ENCODE assay signal across 14 mouse cellular contexts in the genomic region with DNA sequence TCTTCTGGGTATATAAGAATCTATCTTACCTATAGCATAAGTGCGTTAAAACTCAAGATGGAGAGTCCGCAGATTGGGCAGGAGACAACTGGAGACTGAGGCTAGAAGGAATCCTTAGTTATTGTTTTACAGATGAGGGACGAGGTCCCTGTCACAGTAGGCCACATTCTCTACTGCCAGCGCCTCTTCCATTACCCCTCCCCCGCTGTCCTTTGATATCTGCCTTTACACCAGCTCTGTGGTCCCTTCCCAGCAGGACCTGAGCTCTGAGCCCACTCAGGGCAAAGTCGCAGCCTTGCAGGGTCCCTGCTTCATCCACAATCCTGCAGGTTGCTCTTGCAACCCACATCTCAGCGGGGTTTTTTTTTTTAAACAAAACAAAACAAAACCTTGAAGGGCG. TPM values are rescaled to one million over a fixed set of nuclear protein-coding genes. Genes with fewer than 3 reads are reported as not detected.
DNase-seq lines count a peak whose midpoint lies in the region; ATAC-seq and TF ChIP-seq lines count a peak whose summit lies in the region.
"Had no signal": no experiment of that assay in that cellular context is flagged by ENCODE, and none has a peak within 500 bp of the region (broad histone marks: within the 10 kb centered on the region; RNA-seq: fewer than 3 reads in every experiment).

No protein-coding gene starts in this region.

- no peak for TF ChIP-seq CTCF in heart, postnatal 0 days (IDR thresholded peaks at IDR 0.05; ENCODE audit: low read depth)

- TF ChIP-seq EP300 in heart, postnatal 0 days (IDR thresholded peaks at IDR 0.05; ENCODE audit: low read depth), result no peak

- H3K4me2 ChIP-seq in heart, postnatal 0 days (ENCODE audit: low read depth, low read length), result peak overlapping the region; percentile 41; the same call in 1 of the 2 replicates
- no peak overlapping the region for H3K4me2 ChIP-seq in midbrain, embryonic 14.5 days (ENCODE audit: low read length)
- H3K4me2 ChIP-seq in midbrain, embryonic 11.5 days, result no peak overlapping the region
- peak overlapping the region; percentile 47; the same call in 1 of the 2 replicates for H3K4me2 ChIP-seq in intestine, embryonic 16.5 days (ENCODE audit: low read depth, low read length)

- peaks cover 98% of the 10 kb centered on the region for H3K27me3 ChIP-seq in heart, postnatal 0 days (ENCODE audit: control insufficient read depth, insufficient read depth, low read length)
- peaks cover 93% of the 10 kb centered on the region for H3K27me3 ChIP-seq in midbrain, embryonic 14.5 days (ENCODE audit: control insufficient read depth, insufficient read depth, low read length)
- H3K27me3 ChIP-seq in midbrain, embryonic 11.5 days (ENCODE audit: control insufficient read depth, insufficient read depth, low read length), result peaks cover 96% of the 10 kb centered on the region
- H3K27me3 ChIP-seq in intestine, embryonic 16.5 days (replicated peaks; ENCODE audit: control insufficient read depth, insufficient read depth, low read length), result peaks cover 90% of the 10 kb centered on the region

- no peak overlapping the region for H3K9ac ChIP-seq in heart, postnatal 0 days (replicated peaks; ENCODE audit: low read depth, low read length)
- no peak overlapping the region for H3K9ac ChIP-seq in midbrain, embryonic 14.5 days (replicated peaks; ENCODE audit: low read length)
- H3K9ac ChIP-seq in midbrain, embryonic 11.5 days (ENCODE audit: low read length), result no peak overlapping the region
- 0 out of 2 replicates have a peak overlapping the region, but pooled peaks have one; percentile 32 for H3K9ac ChIP-seq in intestine, embryonic 16.5 days (ENCODE audit: low read depth, low read length)

- no peaks in the 10 kb centered on the region for H3K36me3 ChIP-seq in heart, postnatal 0 days (replicated peaks; ENCODE audit: control insufficient read depth, insufficient read depth, low read length)
- no peaks in the 10 kb centered on the region for H3K36me3 ChIP-seq in midbrain, embryonic 14.5 days (ENCODE audit: control insufficient read depth, insufficient read depth, low read length)
- H3K36me3 ChIP-seq in midbrain, embryonic 11.5 days (ENCODE audit: control insufficient read depth, insufficient read depth, low read length), result no peaks in the 10 kb centered on the region
- no peaks in the 10 kb centered on the region for H3K36me3 ChIP-seq in intestine, embryonic 16.5 days (ENCODE audit: control insufficient read depth, insufficient read depth, low read length)

- DNase-seq in heart, postnatal 0 days (ENCODE audit: low spot score), result no peak
- DNase-seq in heart, adult 8-10 months (ENCODE audit: low spot score), result no peak
- DNase-seq in midbrain, embryonic 14.5 days, result no peak
- no peak for DNase-seq in midbrain, embryonic 11.5 days (ENCODE audit: low spot score, missing footprints)
- no peak for DNase-seq in layer of hippocampus, adult 18-20 months (ENCODE audit: low spot score in 2 of 2)
- no peak for DNase-seq in ovary, adult 18-20 months (ENCODE audit: low spot score)
- DNase-seq: adrenal gland, postnatal 10 days; thymus, postnatal 14 days had no signal

- peaks cover 3% of the 10 kb centered on the region; the same call in 1 of the 2 replicates for H3K4me1 ChIP-seq in heart, postnatal 0 days (ENCODE audit: control insufficient read depth, insufficient read depth)
- 0 out of 2 replicates have a peak, but pooled peaks cover 3% of the 10 kb centered on the region for H3K4me1 ChIP-seq in midbrain, embryonic 14.5 days (ENCODE audit: control insufficient read depth, insufficient read depth, low read length)
- H3K4me1 ChIP-seq in midbrain, embryonic 11.5 days (ENCODE audit: control insufficient read depth, insufficient read depth, low read length), result peaks cover 15% of the 10 kb centered on the region
- H3K4me1 ChIP-seq in intestine, embryonic 16.5 days (ENCODE audit: control insufficient read depth, insufficient read depth, low read length), result peaks cover 14% of the 10 kb centered on the region

- peak overlapping the region; percentile 35 for H3K4me3 ChIP-seq in heart, postnatal 0 days (ENCODE audit: low read depth, low read length)
- H3K4me3 ChIP-seq in midbrain, embryonic 14.5 days (replicated peaks; ENCODE audit: low read depth, low read length), result peak overlapping the region; percentile 12; the same call in 1 of the 2 replicates
- H3K4me3 ChIP-seq in midbrain, embryonic 11.5 days (ENCODE audit: low read depth, low read length), result no peak overlapping the region
- H3K4me3 ChIP-seq in intestine, embryonic 16.5 days (ENCODE audit: low read length), result peak overlapping the region; percentile 41
- H3K4me3 ChIP-seq: erythroblast, embryonic 14.5 days had no signal

- H3K27ac ChIP-seq in heart, postnatal 0 days (ENCODE audit: low read depth), result no peak overlapping the region
- no peak overlapping the region for H3K27ac ChIP-seq in midbrain, embryonic 14.5 days (replicated peaks; ENCODE audit: low read depth, low read length)
- H3K27ac ChIP-seq in midbrain, embryonic 11.5 days (ENCODE audit: low read depth, low read length), result no peak overlapping the region
- H3K27ac ChIP-seq in intestine, embryonic 16.5 days (ENCODE audit: low read length), result no peak overlapping the region

- WGBS in heart, postnatal 0 days, result 12% methylated on average over 8 of the region's 8 CpGs
- WGBS in midbrain, embryonic 14.5 days, result 1% methylated on average over 8 of the region's 8 CpGs
- WGBS in midbrain, embryonic 11.5 days, result 2% methylated on average over 8 of the region's 8 CpGs
- WGBS in intestine, embryonic 16.5 days, result 10% methylated on average over 8 of the region's 8 CpGs

- no peaks in the 10 kb centered on the region for H3K9me3 ChIP-seq in heart, postnatal 0 days (replicated peaks; ENCODE audit: control insufficient read depth, low read length)
- H3K9me3 ChIP-seq in midbrain, embryonic 14.5 days (ENCODE audit: control insufficient read depth, low read length), result no peaks in the 10 kb centered on the region
- H3K9me3 ChIP-seq in midbrain, embryonic 11.5 days (ENCODE audit: control insufficient read depth, low read length), result no peaks in the 10 kb centered on the region
- no peaks in the 10 kb centered on the region for H3K9me3 ChIP-seq in intestine, embryonic 16.5 days (ENCODE audit: control insufficient read depth, low read length)

- ATAC-seq in heart, postnatal 0 days (ENCODE audit: insufficient read depth, low read depth), result no peak
- no peak for ATAC-seq in midbrain, embryonic 14.5 days (ENCODE audit: low FRiP score, low TSS enrichment)
- no peak for ATAC-seq in midbrain, embryonic 11.5 days (ENCODE audit: low FRiP score)
- ATAC-seq in intestine, embryonic 16.5 days, result no peak

RNA-seq across cellular contexts. Expression of a gene that starts 1.9 kb away (rescaled TPM):
- total RNA-seq in heart, postnatal 0 days (2014; rRNA removed; ENCODE audit: low replicate concordance), result not detected in 2 replicates
- not detected in 2 replicates for polyA plus RNA-seq in heart, postnatal 0 days (2015; fragmentation: Nextera tagmentation; extraction: Ambion mirVana)
- total RNA-seq in heart, adult 8-10 months (2022), result under 1 TPM in 1 of 4 experiments, not detected in 3; 0.16 TPM
- polyA plus RNA-seq in midbrain, embryonic 14.5 days (2014; fragmentation: Nextera tagmentation; extraction: Ambion mirVana), result not detected in 2 replicates
- polyA plus RNA-seq in midbrain, embryonic 11.5 days (2014; fragmentation: Nextera tagmentation; extraction: Ambion mirVana), result not detected in 2 replicates
- 9.3 and 10.4 TPM in 2 replicates for polyA plus RNA-seq in intestine, embryonic 16.5 days (2015; fragmentation: Nextera tagmentation; extraction: Ambion mirVana)
- not detected for total RNA-seq in layer of hippocampus, adult 18-20 months (2021)
- total RNA-seq: G1E; granulocyte monocyte progenitor cell, adult 5-6 weeks; left cerebral cortex, adult 18-20 months had no signal
- polyA plus RNA-seq: cerebellum, adult 2 months; erythroblast, embryonic 14.5 days; G1E had no signal

RNA-seq across cellular contexts. Expression of a gene that starts 9.4 kb away (rescaled TPM):
- 12.1 and 14.8 TPM in 2 replicates for total RNA-seq in heart, postnatal 0 days (2014; rRNA removed; ENCODE audit: low replicate concordance)
- 13.2 and 14.7 TPM in 2 replicates for polyA plus RNA-seq in heart, postnatal 0 days (2015; fragmentation: Nextera tagmentation; extraction: Ambion mirVana)
- total RNA-seq in heart, adult 8-10 months (2022), result 1 to 10 TPM; 7.6 to 9.8 (median 8.5) TPM
- 43.5 and 58.8 TPM in 2 replicates for polyA plus RNA-seq in midbrain, embryonic 14.5 days (2014; fragmentation: Nextera tagmentation; extraction: Ambion mirVana)
- 31.5 and 35.5 TPM in 2 replicates for polyA plus RNA-seq in midbrain, embryonic 11.5 days (2014; fragmentation: Nextera tagmentation; extraction: Ambion mirVana)
- 27.2 and 29.7 TPM in 2 replicates for polyA plus RNA-seq in intestine, embryonic 16.5 days (2015; fragmentation: Nextera tagmentation; extraction: Ambion mirVana)
- 10 to 100 TPM; 33.7 to 37.9 TPM for total RNA-seq in layer of hippocampus, adult 18-20 months (2021)

RNA-seq across cellular contexts. Expression of a gene that starts 10.6 kb away (rescaled TPM):
- total RNA-seq in heart, postnatal 0 days (2014; rRNA removed; ENCODE audit: low replicate concordance), result not detected in 2 replicates
- polyA plus RNA-seq in heart, postnatal 0 days (2015; fragmentation: Nextera tagmentation; extraction: Ambion mirVana), result 0.08 and 0.32 TPM in 2 replicates
- 1 to 10 TPM in 1 of 4 experiments, under 1 TPM in 3; 0.55 to 1.4 (median 0.84) TPM for total RNA-seq in heart, adult 8-10 months (2022)
- polyA plus RNA-seq in midbrain, embryonic 14.5 days (2014; fragmentation: Nextera tagmentation; extraction: Ambion mirVana), result 0.53 and 0.68 TPM in 2 replicates
- 0.43 and 0.68 TPM in 2 replicates for polyA plus RNA-seq in midbrain, embryonic 11.5 days (2014; fragmentation: Nextera tagmentation; extraction: Ambion mirVana)
- polyA plus RNA-seq in intestine, embryonic 16.5 days (2015; fragmentation: Nextera tagmentation; extraction: Ambion mirVana), result 24.0 and 28.7 TPM in 2 replicates
- under 1 TPM; 0.50 to 0.61 TPM for total RNA-seq in layer of hippocampus, adult 18-20 months (2021)

RNA-seq across cellular contexts. Expression of a gene that starts 13.1 kb away (rescaled TPM):
- total RNA-seq in heart, postnatal 0 days (2014; rRNA removed; ENCODE audit: low replicate concordance), result 46.3 and 50.3 TPM in 2 replicates
- polyA plus RNA-seq in heart, postnatal 0 days (2015; fragmentation: Nextera tagmentation; extraction: Ambion mirVana), result 55.4 and 61.9 TPM in 2 replicates
- total RNA-seq in heart, adult 8-10 months (2022), result 10 to 100 TPM; 33.9 to 37.7 (median 34.7) TPM
- 38.5 and 53.1 TPM in 2 replicates for polyA plus RNA-seq in midbrain, embryonic 14.5 days (2014; fragmentation: Nextera tagmentation; extraction: Ambion mirVana)
- polyA plus RNA-seq in midbrain, embryonic 11.5 days (2014; fragmentation: Nextera tagmentation; extraction: Ambion mirVana), result 28.2 and 30.0 TPM in 2 replicates
- polyA plus RNA-seq in intestine, embryonic 16.5 days (2015; fragmentation: Nextera tagmentation; extraction: Ambion mirVana), result 66.0 and 68.5 TPM in 2 replicates
- 10 to 100 TPM; 43.3 to 47.7 TPM for total RNA-seq in layer of hippocampus, adult 18-20 months (2021)

RNA-seq across cellular contexts. Expression of a gene that starts 13.9 kb away (rescaled TPM):
- total RNA-seq in heart, postnatal 0 days (2014; rRNA removed; ENCODE audit: low replicate concordance), result 156 and 219 TPM in 2 replicates
- 104 and 108 TPM in 2 replicates for polyA plus RNA-seq in heart, postnatal 0 days (2015; fragmentation: Nextera tagmentation; extraction: Ambion mirVana)
- 10 to 100 TPM; 63.1 to 78.6 (median 72.3) TPM for total RNA-seq in heart, adult 8-10 months (2022)
- 111 and 145 TPM in 2 replicates for polyA plus RNA-seq in midbrain, embryonic 14.5 days (2014; fragmentation: Nextera tagmentation; extraction: Ambion mirVana)
- 109 and 111 TPM in 2 replicates for polyA plus RNA-seq in midbrain, embryonic 11.5 days (2014; fragmentation: Nextera tagmentation; extraction: Ambion mirVana)
- 258 and 265 TPM in 2 replicates for polyA plus RNA-seq in intestine, embryonic 16.5 days (2015; fragmentation: Nextera tagmentation; extraction: Ambion mirVana)
- total RNA-seq in layer of hippocampus, adult 18-20 months (2021), result 100 to 1,000 TPM; 125 to 137 TPM

Comparison
In these comparisons a context has a peak if more than half of its experiments do, and no peak if none do; other contexts are left out.
1. H3K4me2 ChIP-seq: peak in heart, postnatal 0 days (single experiment) and intestine, embryonic 16.5 days (single experiment); none in midbrain, embryonic 14.5 days (single experiment) and midbrain, embryonic 11.5 days (single experiment).
2. RNA of a gene that starts 10.6 kb away (polyA plus RNA-seq): 24.0 to 28.7 TPM in intestine, embryonic 16.5 days; 0.53 to 0.68 TPM in midbrain, embryonic 14.5 days, 0.43 to 0.68 TPM in midbrain, embryonic 11.5 days and 0.08 to 0.32 TPM in heart, postnatal 0 days; every median in the first group is over 10 times any median in the second.